Mouse (Mus musculus) retina, adult 2 months (tissue): ENCODE results near the gene Ctr9.
A peak's percentile ranks its signal among the peaks of the same experiment; 100 is the strongest.

Experiments used
- DNase-seq: peaks from one replicate; pipeline ENCODE4 v3.0.0-alpha.2; 2012; ENCODE audit warnings: low read depth, low spot score

Gene Ctr9

DNA sequence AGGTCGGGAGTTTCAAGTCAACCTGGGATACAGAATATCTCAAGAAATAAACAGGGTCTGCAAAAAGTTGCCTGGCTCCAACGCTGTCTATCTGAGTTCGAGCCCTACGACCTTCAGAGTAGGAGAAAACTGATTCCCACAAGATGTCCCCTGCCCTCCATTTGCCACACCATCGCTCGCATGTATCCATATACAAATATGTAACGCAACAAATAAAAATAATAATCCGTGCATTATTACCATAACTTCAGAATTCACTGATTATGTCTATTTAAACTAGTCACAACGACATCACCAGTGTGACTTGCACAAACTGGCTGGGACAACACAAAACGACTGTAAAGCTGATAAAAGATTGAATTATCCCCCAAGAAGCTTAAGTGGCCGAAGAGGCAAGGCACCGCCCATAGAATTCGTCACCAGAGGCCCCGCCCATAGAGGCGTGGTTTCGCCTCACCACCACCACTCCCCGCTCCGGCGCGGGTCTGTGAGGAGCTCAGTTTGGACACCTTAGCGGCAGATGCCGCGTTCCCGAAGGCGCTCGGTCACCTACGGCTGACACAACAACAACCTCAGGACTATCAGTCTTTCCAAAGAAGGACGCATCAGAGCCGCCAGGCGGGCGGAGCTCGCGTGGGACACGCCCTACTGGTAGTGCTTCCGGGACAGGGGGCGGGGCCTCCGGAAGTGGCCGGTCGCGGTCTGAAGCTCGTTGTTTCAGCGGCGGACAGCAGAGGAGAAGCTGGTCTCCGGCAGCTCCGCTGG, at the start of gene Ctr9:
Gene Ctr9 (plus strand): TSS at position 671 of the 765 bp plus-strand sequence.
- peak; percentile 78 for DNase-seq

DNA sequence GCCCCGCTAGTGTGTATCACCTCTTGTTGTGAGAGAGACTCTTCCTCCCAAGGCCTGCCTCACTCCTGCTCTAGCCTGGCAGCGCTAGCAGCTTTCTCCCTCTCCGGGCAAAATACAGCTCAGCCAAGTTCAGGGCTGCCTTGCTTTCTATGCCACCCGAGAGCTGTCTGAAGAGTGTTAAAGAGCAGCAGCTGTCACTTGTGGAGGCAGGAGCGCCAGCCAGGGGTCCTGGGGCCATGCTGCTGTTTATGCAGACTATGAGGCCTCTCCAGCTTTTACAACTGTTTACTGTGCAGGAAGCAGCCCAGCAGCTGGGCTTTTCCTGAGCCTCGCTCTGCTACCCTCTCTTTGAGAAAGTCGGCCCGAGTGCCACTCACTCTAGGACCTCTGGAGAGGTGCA, 47.7 kb upstream of the Ctr9 start:
- no peak for DNase-seq

DNA sequence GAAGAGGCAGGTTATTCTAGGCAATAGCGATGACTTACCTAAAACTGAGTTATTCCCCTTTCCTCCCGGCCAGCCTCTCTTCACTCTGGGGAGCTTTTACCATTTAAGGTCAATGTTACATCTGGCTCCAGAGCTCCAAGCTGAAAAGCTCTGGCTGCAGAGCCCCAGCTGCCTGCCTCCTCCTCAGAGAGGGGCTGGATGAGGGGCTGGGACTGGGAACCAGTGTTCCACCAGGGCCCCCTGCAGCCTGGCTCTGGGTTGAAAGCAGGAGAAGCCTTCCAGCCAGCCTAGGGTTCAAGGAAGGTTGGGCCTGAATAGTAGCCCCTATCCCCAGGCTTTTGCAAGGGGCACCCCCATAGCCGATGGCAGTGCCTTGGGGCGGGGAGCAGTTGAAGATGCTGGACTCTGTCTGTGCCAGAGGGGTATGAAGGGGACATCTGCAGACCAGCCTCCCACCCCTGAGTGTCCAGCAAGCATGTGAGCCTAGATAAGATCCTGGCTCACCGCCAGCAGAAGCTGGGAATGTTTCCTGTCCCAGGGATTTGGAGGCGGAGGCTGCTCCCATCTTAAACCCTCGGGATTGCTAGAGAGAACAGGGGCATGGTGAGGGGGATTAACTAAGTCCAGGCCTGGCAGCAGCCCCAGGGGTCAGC, 46.6 kb upstream of the Ctr9 start, which contains the start of gene Mrvi1:
Gene Mrvi1 (minus strand): TSS at position 409 of the 653 bp plus-strand sequence.
- no peak for DNase-seq

DNA sequence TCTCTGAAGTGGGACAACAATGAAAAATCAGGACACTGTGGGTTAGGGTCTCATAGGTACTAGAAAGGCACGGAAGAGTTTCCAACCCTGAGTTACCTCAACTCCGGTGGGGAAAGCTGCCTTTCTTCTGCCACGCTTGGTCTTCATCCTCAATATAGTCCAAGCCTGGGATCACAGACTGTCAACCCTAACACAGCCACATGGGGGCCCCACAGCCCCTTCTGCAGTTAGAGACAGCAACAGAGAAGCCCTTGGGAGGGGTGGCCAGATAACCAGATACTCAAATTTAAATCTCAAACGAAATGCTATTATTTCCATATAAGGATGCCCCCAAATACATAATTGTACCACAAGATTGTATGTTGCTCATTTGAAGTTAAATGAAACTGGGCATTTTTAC, 46.0 kb upstream of the Ctr9 start:
- DNase-seq = no peak

DNA sequence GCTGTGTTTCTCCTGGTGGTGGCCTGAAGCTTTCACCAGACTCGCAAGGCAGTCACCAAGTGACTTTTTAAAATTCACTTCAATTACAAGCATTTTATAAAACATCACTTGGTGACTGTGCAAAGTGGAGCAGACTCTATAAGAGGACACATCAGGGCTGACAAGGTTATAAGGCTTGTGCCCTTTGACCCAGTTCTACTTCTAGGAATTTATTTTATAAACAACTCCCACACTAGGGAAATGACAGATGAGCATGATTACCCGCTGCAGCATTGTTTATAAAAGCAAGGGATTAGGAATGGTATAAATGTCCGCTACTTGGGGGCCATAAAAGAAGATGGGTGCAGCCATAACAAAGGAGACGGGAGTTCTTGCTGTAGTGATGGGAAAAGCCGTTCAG, 45.1 kb upstream of the Ctr9 start:
- DNase-seq = no peak

DNA sequence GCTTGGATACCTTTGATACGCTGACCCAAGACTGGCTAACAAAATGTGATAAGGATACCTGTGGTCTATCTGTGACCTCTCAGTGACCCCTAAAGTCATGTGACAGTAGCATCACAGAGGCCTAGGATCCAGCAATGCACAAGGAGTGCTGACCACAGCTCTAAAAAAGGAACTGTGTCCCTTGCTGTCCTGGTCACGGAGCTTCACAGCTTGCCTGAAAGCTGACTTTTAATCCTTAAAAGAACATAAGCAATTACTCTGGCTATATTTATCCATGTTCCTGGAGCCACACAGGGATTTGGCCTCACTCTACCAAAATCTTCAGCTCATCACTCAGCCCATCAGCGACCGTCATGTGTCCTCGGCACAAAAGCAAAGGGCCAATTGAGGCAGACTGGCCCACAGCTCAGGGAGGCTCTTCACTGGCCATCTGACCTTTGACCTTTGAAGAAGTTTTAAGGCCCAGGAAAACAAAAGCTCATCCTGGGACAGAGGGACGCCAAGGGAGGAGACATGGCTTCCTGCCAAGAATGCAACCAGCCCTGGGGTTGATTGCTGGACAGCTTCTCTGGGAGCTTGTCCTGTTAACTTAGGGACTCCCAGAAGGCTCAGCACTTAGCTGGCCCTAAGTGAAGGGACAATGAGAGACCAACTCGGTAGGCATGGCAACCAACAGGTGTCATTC, 43.0 kb upstream of the Ctr9 start:
- no peak for DNase-seq

DNA sequence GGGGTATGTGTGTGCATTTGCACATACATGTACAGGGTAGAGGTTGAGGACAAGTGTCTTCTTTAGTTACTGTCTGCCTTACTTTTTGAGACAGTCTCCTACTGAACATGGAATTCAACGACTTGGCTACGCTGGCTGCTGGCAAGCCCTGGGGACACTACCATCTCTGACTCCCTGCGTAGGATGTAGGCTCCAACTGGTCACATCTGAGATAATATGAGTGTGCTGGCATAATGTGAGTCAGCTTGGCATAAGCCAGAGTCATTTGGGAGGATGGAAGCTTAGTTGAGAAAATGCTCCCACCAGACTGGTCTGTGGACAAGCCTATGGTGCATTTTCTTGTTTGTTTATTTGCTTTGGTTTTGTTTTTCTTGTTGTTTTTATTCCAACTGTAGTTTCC, 40.7 kb upstream of the Ctr9 start:
- DNase-seq = no peak

DNA sequence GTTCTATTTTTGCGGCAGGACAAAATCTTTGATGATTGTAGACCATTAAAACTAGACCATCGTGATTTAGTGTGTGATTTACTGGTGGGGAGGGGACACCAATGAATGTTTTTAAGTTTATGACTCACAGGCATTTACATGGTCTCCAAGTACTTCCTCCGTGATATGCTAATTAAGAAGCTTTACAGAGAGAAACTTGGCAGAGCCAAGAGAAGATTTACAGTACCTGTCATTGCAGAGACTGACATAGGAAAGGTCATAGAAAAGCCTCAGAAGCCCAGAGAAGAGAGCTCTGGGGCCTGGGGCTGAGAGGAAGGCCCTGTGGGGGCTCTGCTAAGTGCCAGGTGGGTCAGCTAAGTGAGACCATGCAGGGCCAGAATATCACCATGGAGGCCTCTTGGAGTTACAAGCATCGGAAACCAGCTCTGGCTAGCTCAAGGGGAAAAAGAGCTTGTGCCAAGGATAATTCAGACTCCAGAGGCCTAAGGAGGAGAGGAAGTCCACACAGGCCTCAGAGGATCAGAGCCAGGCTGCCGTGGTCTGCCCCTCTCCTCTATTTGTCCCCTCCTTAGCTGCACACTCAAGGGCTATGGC, 39.4 kb upstream of the Ctr9 start:
- no peak for DNase-seq

DNA sequence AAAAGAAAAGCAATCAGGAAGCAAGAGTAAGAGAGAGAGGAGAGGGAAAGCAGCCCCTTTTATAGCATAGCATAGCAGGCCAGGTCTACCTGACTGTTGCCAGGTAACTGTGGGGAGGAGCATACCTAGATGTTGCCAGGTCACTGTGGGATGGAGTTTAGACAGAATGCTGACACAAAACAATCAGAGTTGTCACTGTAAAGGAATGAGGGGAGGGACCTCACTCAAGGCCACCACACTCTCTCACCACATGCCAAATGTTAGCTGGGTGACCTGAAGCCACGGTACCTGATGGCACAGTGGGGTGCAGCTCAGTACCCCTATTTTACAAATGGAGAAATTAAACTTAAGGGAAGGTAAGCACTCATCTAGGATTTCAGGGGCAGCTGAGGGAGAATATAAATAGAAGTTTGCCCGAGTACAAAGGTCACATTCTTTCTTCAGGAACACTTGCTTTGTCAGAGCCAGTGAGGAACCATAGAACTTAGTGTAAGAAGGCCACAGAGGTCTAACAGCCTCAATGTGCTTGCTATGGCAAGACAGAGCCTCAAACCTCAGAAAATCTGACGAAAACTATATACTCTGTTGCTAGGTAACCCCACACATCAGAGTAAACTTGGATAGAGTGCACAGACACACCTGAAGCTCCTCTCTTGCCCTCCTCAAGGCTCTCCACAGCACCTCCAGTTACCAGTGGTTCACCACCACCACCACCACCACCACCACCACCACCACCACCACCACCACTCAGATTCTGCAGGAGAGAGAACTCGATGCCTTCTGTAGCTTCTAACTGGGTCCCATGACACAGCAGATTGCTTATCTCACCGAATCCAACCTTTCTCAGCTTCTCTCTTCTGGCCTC, 38.2 kb upstream of the Ctr9 start:
- DNase-seq = no peak

DNA sequence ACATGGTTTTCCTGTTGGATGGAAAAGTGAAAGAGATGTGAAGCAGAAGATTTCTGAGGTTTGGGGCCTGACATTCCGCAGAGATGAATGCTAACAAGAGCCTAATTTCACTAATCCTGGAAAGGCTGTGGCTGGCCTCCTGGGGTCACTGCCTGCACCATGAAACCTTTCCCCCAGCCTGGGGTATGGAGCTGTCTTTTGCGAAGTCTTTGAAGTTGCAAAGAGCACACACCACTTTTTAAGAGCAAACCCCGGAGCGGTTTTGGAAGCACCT, 37.6 kb upstream of the Ctr9 start:
- no peak for DNase-seq

DNA sequence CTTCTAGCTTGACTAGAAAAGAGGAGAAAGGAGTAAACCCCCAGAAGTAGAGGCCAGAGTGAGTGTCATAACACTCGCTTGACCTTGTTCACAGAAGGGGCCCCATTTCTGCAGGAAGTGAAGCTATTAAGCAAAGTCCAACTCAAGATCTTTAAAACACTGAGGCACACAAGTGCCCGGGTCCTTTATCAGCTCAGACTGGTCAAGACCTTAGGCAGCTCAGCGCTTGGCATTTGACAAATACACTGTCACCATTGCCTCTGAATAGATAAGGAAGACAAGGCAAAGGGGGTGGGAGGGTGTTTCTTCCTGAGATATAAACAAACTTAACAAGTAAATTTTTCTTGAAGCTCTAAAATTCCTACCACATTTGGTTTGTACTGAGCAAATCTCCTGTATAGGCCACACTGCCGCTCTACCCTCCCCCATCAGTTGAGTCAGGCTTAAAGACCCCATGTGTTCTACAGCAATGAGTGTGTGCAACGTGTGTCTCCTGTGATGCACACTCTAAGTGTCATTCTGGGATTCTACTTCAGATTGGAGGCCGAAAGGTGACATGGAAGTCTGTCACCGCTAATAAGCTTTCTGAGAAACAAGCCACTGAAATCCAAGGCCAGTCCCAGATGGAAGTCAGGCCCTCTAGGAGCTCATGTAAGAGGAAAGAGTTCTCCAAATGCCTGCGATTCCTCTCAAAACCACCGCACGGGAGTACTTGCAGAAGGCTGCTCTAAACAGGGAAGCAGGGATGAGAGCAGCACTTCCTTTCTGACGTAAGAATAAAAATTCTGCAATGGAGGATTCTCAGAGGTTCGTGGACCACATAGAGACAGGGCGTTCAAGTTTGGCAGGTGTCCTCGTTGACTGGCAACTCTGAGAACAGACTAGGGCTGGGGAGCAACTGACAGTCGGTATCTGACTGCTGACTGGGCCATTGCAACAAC, 29.6 kb upstream of the Ctr9 start:
- no peak for DNase-seq

DNA sequence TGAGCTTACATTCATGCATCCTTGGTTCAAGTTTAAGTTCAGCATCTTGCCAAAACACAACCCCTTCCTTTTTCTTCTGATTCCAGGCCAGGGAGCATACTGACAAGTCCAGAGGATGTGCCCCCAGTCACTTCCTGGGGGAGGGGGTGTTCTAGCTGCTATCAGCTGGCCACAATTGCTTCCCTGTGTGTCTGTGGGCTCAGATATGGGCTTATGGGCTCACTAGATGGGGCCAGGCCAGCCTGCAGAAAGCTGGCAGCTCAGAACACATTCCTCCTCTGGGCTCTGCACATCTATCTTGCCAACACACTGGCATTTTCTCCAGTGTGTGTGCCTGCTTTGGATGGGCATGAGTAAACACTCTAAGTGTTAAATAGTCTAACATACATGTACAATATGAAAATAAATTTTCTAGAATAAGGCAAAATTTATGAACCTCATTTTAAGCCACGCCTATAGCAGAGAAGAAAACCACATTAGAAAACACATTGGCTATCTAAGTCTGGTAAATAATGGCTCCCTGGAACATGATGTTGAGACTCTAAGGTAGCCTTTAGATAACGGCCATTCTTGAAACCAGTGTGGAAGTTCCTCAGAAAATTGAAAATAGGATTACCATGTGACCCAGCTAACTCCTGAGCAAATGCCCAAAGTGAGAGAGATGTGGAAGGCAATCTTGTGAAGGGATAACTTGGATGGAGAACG, 24.5 kb upstream of the Ctr9 start:
- no peak for DNase-seq

DNA sequence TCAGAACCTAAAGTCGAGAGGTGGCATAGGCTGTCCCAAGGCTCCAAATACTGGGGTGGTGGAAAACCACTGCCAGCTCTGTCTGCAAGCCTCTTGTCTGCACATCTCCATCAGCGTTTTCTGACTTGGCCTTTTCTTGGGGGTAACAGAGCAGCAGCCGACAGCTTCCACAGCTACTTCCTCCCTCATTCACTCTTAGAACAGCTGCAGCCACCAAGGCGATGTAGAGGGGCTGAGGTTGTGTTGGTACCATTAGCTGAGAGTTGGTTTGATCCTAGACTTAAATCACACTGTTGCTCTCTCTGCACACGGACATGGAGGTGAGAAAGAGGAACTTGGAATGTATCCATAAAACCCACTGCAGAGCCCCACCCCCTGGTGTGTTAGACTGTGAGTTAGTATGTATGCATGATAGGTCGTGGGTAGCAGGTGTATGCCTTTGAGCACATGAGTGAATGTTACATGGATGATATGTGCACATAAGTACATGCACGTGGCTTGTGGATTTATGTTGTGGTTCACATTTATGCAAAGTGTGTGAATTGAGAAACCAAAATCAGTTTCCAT, 14.6 kb upstream of the Ctr9 start:
- no peak for DNase-seq

DNA sequence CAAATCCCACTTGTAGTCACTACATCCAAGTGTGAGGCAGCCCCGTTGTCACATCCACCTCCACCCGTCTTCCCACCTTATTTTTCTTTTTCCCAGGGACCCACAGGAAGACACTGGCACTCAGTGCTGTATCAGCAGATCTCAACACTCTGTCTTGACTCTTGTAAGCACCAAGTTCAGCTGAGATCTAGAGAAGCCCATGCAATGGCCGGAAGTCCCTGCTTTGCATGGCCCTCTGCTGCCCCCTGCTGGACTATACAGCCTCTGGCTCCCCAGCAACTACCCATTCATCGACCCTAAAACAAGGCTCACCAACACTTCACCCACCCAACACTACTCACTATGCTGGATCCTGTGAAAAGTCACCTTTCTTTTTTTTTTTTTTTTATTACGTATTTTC, 13.9 kb upstream of the Ctr9 start:
- peak; percentile 73 for DNase-seq

DNA sequence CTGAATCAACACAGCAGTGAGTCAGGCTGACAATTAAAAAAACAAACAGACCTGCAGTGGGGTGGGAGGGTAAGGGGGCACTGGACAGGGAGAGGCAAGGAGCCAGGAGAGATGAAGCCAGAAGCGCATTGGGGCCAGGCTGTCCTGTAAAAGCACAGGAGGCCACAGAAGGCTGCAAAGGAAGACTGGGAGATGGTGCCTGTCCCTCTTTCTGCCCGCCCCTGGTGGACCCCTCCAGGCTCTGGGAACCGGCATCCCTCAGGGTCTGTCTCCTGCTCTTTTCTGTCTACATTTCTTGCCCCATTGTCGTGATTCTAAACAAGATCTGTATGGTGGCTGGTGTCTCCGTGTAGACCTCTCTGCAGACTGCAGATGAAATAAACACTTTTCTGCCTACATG, 13.0 kb upstream of the Ctr9 start:
- no peak for DNase-seq

DNA sequence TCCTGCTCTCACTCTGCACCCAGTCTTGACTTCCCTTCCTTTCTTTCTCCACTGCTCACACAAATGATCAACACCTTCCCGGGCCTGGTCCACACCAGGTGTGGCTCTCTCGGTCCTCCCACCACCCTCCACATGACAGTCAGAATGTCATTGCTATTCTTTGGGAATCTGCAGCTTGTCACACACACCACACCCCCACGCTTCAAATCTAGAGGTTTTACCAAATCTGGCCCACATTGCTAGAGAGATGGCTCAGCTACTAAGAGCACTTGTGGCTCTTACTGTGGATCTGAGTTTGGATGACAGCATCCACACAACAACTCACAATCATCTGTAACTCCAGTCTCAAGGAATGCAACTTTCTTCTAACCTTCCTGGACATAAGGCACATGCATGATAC, 11.8 kb upstream of the Ctr9 start:
- DNase-seq = no peak

DNA sequence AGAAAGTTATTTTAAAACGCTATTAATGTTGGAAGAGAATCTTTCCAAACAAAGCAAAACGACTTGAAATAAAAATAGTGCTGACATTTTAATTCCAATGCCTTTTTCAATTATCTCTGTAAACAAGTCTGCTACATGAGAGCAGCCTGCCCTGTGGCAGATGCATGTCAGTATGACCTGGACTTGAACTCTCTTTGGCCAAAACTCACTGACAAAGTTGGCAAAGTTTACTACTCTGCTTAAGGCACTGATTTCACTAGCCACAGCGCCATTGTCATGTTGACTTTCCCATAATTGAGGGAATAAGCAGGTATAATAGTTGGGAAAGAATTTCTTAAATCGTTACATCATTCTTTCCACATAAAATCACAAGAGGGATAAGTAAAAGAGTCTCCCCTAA, 7.9 kb upstream of the Ctr9 start:
- no peak for DNase-seq

DNA sequence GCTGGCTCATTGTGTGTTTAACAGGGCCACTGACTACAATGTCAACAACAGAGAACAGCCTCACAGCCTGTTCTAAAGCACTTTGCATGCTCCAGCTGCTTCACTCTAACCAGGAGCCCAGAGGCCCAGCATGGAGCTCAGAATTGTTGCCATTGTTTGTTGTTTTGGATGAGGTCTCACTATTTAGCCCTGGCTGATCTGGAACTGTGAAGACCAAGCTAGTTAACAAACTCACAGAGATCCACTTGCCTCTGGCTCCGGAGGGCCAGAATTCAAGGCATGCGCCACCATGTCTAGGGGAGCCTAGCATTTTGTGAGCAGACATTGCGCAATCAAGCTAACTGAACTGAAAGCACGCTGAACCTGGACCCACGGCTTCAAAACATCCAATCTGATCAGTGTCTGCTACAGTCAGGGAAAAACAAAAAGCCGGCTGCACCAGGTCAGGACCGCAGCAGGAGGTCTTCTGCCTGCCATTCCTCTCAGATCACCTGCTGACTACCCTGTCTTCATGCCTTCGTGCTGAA, 4.6 kb upstream of the Ctr9 start:
- DNase-seq = no peak

DNA sequence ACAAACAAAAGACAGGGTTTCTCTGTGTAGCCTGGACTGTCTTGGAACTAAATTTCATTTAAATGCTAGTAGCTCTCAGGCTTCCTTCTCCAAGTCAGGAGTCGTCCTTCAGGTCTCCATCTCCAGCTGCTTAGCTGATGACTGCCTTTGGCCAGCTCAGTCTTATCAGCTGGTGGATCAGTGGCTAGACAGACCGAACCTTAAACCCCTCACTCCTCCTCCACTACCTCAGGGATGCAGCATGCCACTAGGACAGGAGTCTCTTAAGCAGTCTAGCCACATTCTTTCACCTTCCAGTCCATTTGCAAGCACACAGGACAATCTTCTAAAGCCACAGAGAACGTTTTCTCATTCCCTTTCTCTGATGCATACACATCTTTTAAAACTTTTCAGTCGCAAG, 3.8 kb upstream of the Ctr9 start:
- DNase-seq = no peak
